Mouse (Mus musculus): ENCODE data around the gene Clec11a. TPM values are rescaled to one million over a fixed set of nuclear protein-coding genes. Genes with fewer than 3 reads are reported as not detected.

Clec11a gene
- polyA plus RNA-seq, 1 experiment from 2014 or later = 0.55 TPM

GRCm38 (mm10) chr7:44312484-44312883, 5.8 kb upstream of the Clec11a start:
- H3K4me2 ChIP-seq = no peak overlapping the region
- H3K4me1 ChIP-seq = peaks cover 14% of the 10 kb centered on the region
- no peak for ATAC-seq
- 48% methylated on average over 16 of the region's 16 CpGs for WGBS (ENCODE audit: insufficient replicate concordance)
- H3K4me3 ChIP-seq = no peak overlapping the region
- H3K27ac ChIP-seq = no peak overlapping the region
- H3K27me3 ChIP-seq (replicated peaks) = peaks cover 95% of the 10 kb centered on the region
- no peak overlapping the region for H3K9ac ChIP-seq
- H3K9me3 ChIP-seq (replicated peaks) = no peaks in the 10 kb centered on the region
- no peaks in the 10 kb centered on the region for H3K36me3 ChIP-seq

- no peak for ATAC-seq
- no peaks in the 10 kb centered on the region for H3K9me3 ChIP-seq (replicated peaks)
- H3K27me3 ChIP-seq (replicated peaks) = peaks cover 96% of the 10 kb centered on the region
- H3K27ac ChIP-seq = no peak overlapping the region
- no peak overlapping the region for H3K4me3 ChIP-seq
- no peaks in the 10 kb centered on the region for H3K36me3 ChIP-seq
- H3K4me1 ChIP-seq = peaks cover 14% of the 10 kb centered on the region
- H3K4me2 ChIP-seq = no peak overlapping the region
- 16% methylated on average over 6 of the region's 6 CpGs for WGBS (ENCODE audit: insufficient replicate concordance)
- H3K9ac ChIP-seq = no peak overlapping the region
These were observed 5.1 kb upstream of the Clec11a start for GRCm38 (mm10) chr7:44311713-44312304.

GRCm38 (mm10) chr7:44310878-44311712, 4.4 kb upstream of the Clec11a start:
- Histone ChIP-seq H3K4me3 (peak overlapping the region; percentile 37), H3K9me3 (replicated peaks) (no peaks in the 10 kb centered on the region), H3K36me3 (no peaks in the 10 kb centered on the region), H3K9ac (no peak overlapping the region), H3K27me3 (replicated peaks) (peaks cover 97% of the 10 kb centered on the region), H3K4me2 (peak overlapping the region; percentile 63), H3K27ac (no peak overlapping the region), H3K4me1 (peaks cover 14% of the 10 kb centered on the region)
- 3% methylated on average over 38 of the region's 38 CpGs for WGBS (ENCODE audit: insufficient replicate concordance)
- no peak for ATAC-seq

DNA sequence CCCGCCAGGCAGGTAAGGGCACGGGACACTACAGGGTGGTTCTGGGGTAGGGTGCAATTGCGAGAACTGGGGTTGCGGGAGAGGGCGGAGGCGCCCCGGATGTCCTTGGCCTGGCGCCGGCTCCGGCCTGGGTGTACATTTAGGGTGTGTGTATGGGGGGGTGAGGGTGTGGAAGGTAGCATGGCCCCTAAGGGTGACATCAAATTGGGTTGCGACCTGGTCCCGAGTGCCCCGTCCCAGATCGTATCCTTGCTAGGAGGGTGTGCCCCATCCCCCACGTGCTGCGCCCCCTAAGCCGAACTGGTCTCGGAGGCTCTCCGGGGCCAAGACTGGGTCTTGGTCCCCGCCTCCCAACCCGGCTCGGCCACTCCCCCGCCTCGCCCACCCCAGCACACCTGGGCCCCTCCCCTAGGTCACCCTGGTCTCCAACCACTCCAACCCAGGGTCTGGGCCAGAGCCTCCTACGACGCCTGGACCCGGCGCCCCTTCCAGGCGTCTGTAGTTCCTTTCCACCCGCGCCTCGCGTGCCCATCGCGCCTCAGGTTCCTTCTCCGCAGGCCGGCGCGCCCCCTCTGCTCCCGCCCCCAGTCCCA, 3.7 kb upstream of the Clec11a start:
- Histone ChIP-seq H3K4me1 (peaks cover 21% of the 10 kb centered on the region), H3K9ac (no peak overlapping the region), H3K9me3 (replicated peaks) (no peaks in the 10 kb centered on the region), H3K4me2 (peak overlapping the region; percentile 63), H3K4me3 (peak overlapping the region; percentile 37), H3K27ac (no peak overlapping the region), H3K27me3 (replicated peaks) (peaks cover 91% of the 10 kb centered on the region), H3K36me3 (no peaks in the 10 kb centered on the region)
- no peak for ATAC-seq
- 4% methylated on average over 38 of the region's 40 CpGs for WGBS (ENCODE audit: insufficient replicate concordance)

DNA sequence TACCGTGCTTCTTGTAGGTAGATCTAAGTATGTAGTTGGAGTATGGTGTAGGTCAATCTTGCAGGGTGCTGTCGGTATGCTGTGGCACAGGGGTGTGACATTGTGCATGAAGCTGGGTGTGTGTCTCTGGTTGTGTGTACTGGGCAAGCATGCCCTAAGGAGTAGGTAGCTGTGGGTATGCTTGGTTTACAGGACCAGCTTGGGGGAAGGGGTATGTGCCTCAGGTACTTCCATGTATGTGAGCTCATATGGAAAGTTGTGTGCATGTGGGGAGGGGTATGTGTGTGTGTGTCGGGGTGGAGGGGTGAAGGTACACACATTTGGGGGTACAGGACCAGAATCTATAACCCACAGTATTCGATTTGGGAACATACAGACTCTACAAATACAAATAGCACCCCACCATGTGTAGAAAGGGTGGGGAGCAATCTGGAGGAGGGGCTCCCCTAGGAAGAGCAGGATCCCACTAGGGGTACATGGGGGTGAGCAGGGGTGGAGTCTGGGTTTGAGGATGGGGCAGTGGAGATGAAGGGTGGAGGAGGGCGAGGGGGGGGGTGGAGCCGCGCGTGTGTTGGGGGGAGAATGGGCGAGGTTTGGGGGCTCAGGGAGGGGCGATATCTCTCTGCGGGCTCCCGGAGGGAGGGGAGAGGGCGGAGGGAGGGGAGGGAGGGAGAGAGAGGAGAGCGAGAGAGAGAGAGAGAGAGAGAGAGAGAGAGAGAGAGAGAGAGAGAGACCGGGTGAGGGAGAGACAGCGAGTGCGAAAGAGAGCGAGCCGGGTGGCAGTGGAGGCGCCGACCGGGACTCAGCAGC, 3.0 kb upstream of the Clec11a start, which contains the start of gene Shank1:
TSS of gene Shank1 (plus strand) at position 779 of the 810 bp plus-strand sequence.
- peaks cover 86% of the 10 kb centered on the region for H3K27me3 ChIP-seq (replicated peaks)
- ATAC-seq = no peak

DNA sequence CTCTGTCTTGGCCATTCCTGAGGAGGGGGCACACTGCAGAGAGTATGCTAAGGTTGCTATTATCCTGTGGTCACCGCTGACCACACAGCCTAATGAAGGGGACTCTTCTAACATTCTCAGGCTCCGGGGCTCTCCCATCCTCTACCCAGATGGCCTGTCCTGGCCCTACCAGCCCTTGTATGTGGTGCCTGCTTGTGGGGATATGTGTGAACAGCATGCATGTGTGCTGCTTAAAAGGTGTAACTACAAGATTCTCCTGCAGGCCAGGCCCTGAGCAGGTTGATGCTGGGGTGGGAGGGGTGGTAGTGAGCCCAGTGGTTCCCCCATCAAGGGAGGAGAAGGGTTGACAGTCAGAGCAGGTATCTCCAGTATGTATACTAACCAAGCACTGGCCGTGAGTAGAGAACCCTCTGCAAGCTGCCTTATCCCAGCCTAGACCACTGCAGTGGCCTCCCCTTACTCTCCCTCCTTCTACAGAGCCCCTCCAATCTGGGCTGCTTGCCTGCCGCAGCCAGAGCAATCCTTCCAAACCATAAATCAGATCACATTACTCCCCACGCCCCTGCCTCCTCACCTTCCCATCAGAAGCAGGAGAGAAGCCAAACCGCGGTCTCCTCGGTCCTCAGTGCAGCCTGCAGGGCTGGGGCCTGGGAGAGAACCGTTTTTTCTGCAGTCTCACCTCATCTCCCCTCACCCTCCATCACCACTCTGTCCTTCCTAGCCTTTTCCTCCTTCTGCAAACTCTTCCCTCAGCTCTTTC, 739 bp upstream of the Clec11a start:
- Histone ChIP-seq H3K4me3 (no peak overlapping the region), H3K4me2 (no peak overlapping the region), H3K27me3 (replicated peaks) (peaks cover 64% of the 10 kb centered on the region), H3K9ac (no peak overlapping the region), H3K27ac (no peak overlapping the region), H3K36me3 (no peaks in the 10 kb centered on the region), H3K4me1 (peaks cover 40% of the 10 kb centered on the region), H3K9me3 (replicated peaks) (no peaks in the 10 kb centered on the region)
- ATAC-seq = no peak
- WGBS (ENCODE audit: insufficient replicate concordance) = 39% methylated on average over 9 of the region's 9 CpGs

More for the DNA sequence above, 3.0 kb upstream of the Clec11a start, which contains the start of gene Shank1:
- Histone ChIP-seq H3K9ac (no peak within 1 kb of the TSS), H3K4me3 (peak within 1 kb of the TSS; percentile 37), H3K4me1 (peaks cover 28% of the 10 kb centered on the region), H3K36me3 (no peaks in the 10 kb centered on the region), H3K27ac (no peak within 1 kb of the TSS), H3K9me3 (replicated peaks) (no peaks in the 10 kb centered on the region), H3K4me2 (peak within 1 kb of the TSS; percentile 63)
- 8% methylated on average over 21 of the region's 22 CpGs for WGBS (ENCODE audit: insufficient replicate concordance)

- Histone ChIP-seq H3K27ac (no peak overlapping the region), H3K36me3 (no peaks in the 10 kb centered on the region), H3K4me1 (peaks cover 32% of the 10 kb centered on the region), H3K9me3 (replicated peaks) (no peaks in the 10 kb centered on the region), H3K4me3 (peak overlapping the region; percentile 66), H3K4me2 (peak overlapping the region; percentile 86), H3K27me3 (replicated peaks) (peaks cover 52% of the 10 kb centered on the region), H3K9ac (no peak overlapping the region)
- WGBS (ENCODE audit: insufficient replicate concordance) = 11% methylated on average over 16 of the region's 16 CpGs
- no peak for ATAC-seq
These were observed 1.0 kb downstream of the Clec11a start for GRCm38 (mm10) chr7:44305686-44306085.

DNA sequence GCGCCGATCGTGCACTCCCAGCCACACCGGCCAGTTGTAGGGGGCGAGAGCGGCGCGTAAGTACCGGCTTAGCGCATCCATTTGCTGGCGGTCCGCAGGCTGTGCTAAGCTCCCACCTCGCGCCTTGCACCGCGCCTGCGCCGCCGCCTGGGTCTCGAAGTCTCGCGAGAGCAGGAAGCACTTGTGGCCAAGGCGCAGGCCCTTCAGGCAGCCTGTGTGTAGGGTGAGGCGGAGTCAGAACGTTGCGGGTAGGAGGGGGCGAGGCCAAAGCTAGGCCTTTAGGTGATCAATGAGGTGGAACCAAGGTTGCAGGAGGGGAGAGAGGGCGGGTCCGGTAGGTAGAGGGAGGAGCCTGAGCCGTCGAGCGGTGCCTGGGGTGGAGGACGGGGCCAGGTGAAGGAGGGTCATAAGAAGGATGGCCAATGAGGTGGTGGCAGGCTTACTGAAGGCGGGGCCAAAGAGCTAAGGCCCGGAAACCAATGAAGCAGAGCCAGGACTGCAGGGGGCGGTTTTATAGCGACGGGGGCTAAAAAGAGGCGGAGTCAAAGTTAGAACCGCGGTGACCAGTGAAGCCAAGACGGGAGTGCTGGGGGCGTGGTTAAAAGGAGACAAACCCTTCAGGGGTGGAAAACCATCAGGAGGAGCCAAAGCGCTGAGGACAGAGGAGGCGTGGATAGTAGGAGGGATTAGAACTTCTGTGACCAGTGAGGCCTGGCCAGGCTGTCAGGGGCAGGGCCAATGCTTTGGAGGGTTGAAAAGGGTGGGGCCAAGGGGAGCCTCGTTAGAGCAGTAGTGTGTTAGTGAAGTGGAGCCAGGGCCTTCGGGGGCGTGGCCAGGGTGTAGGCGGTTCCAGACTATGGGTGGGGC, 1.7 kb downstream of the Clec11a start:
- H3K4me3 ChIP-seq = peak overlapping the region; percentile 66
- H3K27ac ChIP-seq = peak overlapping the region; percentile 77
- H3K4me2 ChIP-seq = peak overlapping the region; percentile 86
- peaks cover 50% of the 10 kb centered on the region for H3K27me3 ChIP-seq (replicated peaks)
- no peaks in the 10 kb centered on the region for H3K36me3 ChIP-seq
- peak; percentile 90 for ATAC-seq
- peak overlapping the region; percentile 68 for H3K9ac ChIP-seq
- H3K4me1 ChIP-seq = peaks cover 26% of the 10 kb centered on the region
- under 1% methylated on average over 49 of the region's 49 CpGs for WGBS (ENCODE audit: insufficient replicate concordance)
- no peaks in the 10 kb centered on the region for H3K9me3 ChIP-seq (replicated peaks)

- Histone ChIP-seq H3K4me2 (peak overlapping the region; percentile 86), H3K27me3 (replicated peaks) (peaks cover 44% of the 10 kb centered on the region), H3K36me3 (no peaks in the 10 kb centered on the region), H3K27ac (peak overlapping the region; percentile 77), H3K4me1 (peaks cover 26% of the 10 kb centered on the region), H3K9me3 (replicated peaks) (no peaks in the 10 kb centered on the region), H3K9ac (peak overlapping the region; percentile 68), H3K4me3 (peak overlapping the region; percentile 66)
- WGBS (ENCODE audit: insufficient replicate concordance) = under 1% methylated on average over 25 of the region's 25 CpGs
- ATAC-seq = peak; percentile 7
These were observed 2.3 kb downstream of the Clec11a start for GRCm38 (mm10) chr7:44304463-44304774.

All from liver, embryonic 12.5 days (tissue).